Mouse (Mus musculus) kidney, embryonic 16.5 days (tissue): ENCODE measurements at regions not wholly inside any gene's neighbourhood (a gene's known extent, or its start where the extent isn't known, plus 50 kb on each side); places are given as distances from the start of the nearest gene placed in this dataset.

Experiments
- ATAC-seq: fragments of 200-750 bp; cut with Nextera tagmentation; 2 replicates; pipeline ENCODE4 v1.8.0; 2017; ENCODE audit warnings: moderate TSS enrichment; ENCODE audit not compliant: low FRiP score, low TSS enrichment
- H3K27ac ChIP-seq: fragments of 300-500 bp; sonication (generic); 2 replicates; pipeline ENCODE4 v1.5.1; 2014; ENCODE audit warnings: low read length
- H3K27me3 ChIP-seq: fragments of 300-500 bp; sonication (generic); 2 replicates; pipeline ENCODE4 v1.6.1; 2014; ENCODE audit warnings: low read length, control low read depth, mixed read lengths; ENCODE audit not compliant: insufficient read depth
- H3K36me3 ChIP-seq: fragments of 300-500 bp; sonication (generic); 2 replicates; pipeline ENCODE4 v1.6.1; 2014; ENCODE audit warnings: low read length, control low read depth, mixed read lengths; ENCODE audit not compliant: insufficient read depth
- H3K4me1 ChIP-seq: fragments of 300-500 bp; sonication (generic); 2 replicates; pipeline ENCODE4 v1.6.1; 2014; ENCODE audit warnings: low read length, control low read depth, mixed read lengths; ENCODE audit not compliant: insufficient read depth
- H3K4me2 ChIP-seq: fragments of 300-500 bp; sonication (generic); replicated peaks from 2 replicates; pipeline ENCODE4 v1.6.1; 2014; ENCODE audit warnings: low read depth, low read length
- H3K4me3 ChIP-seq: fragments of 300-500 bp; sonication (generic); 2 replicates; pipeline ENCODE4 v1.5.1; 2014; ENCODE audit warnings: mild to moderate bottlenecking, low read length
- H3K9ac ChIP-seq: fragments of 300-500 bp; sonication (generic); replicated peaks from 2 replicates; pipeline ENCODE4 v1.6.1; 2014; ENCODE audit warnings: low read length
- H3K9me3 ChIP-seq: fragments of 300-500 bp; sonication (generic); 2 replicates; pipeline ENCODE4 v1.6.1; 2016; ENCODE audit warnings: low read length, control low read depth
- WGBS: fragments of 180-500 bp; shearing (Covaris S2); extraction: QIAGEN DNeasy Blood & Tissue Kit; methylation state at CpG from one replicate; pipeline ENCODE4 v1.1.7; 2014; 5-methylcytosine and 5-hydroxymethylcytosine counted together

GRCm38 (mm10) chr7:74667106-74667505 is 112.5 kb upstream of the Slco3a1 start:
- H3K4me2 ChIP-seq = no peak overlapping the region
- no peak overlapping the region for H3K27ac ChIP-seq
- H3K27me3 ChIP-seq = no peaks in the 10 kb centered on the region
- ATAC-seq = no peak
- no peaks in the 10 kb centered on the region for H3K36me3 ChIP-seq
- WGBS = 67% methylated on average over 3 of the region's 3 CpGs
- H3K9me3 ChIP-seq = no peaks in the 10 kb centered on the region
- no peaks in the 10 kb centered on the region for H3K4me1 ChIP-seq
- no peak overlapping the region for H3K9ac ChIP-seq
- no peak overlapping the region for H3K4me3 ChIP-seq

DNA sequence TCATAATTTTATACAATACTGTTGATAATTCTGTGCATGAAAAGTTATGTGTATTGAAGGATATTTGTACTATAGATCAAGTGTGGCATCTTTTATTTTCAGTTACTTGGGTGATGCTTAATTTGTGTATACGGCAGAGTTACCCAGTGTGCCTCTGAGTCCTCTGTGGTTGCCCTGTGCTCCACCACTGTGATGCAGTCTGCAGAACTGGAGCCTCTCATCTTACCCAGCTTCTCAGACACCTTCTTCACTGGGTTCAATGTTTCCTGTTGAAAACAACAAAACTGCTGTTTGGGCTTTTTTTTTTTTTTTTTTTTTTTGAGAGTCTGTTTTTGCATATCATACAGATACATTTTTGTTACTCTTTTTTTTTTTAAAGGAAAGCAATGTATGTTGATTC is 109.2 kb upstream of the Slco3a1 start:
- Histone ChIP-seq H3K27ac (no peak overlapping the region), H3K4me3 (no peak overlapping the region), H3K36me3 (no peaks in the 10 kb centered on the region), H3K9me3 (no peaks in the 10 kb centered on the region), H3K9ac (no peak overlapping the region), H3K4me2 (no peak overlapping the region), H3K4me1 (no peaks in the 10 kb centered on the region), H3K27me3 (no peaks in the 10 kb centered on the region)
- no peak for ATAC-seq
- 88% methylated on average over 1 of the region's 1 CpGs for WGBS

DNA sequence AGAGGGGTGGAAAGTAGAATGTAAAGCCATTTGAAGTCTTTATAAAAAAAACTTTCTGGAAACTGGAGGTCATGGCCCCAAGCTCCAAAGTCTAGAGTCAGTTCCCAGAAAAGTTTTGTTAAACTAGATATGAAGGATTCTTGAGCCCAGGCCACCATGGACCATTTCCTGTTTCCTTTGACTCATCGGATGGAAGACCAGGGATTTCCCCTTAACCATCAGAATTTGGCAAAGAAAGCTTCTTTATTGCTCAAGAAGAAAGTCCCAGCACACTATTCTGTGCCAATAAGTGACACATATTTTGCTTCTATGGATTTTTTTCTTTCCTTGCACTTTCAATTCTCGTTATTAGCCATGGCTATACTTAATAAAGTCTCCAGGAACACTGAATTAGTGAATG is 92.7 kb upstream of the Slco3a1 start:
- Histone ChIP-seq H3K4me1 (no peaks in the 10 kb centered on the region), H3K27me3 (no peaks in the 10 kb centered on the region), H3K27ac (no peak overlapping the region), H3K9ac (no peak overlapping the region), H3K36me3 (no peaks in the 10 kb centered on the region), H3K4me3 (no peak overlapping the region), H3K9me3 (no peaks in the 10 kb centered on the region), H3K4me2 (no peak overlapping the region)
- ATAC-seq = no peak
- WGBS = 59% methylated on average over 2 of the region's 2 CpGs

DNA sequence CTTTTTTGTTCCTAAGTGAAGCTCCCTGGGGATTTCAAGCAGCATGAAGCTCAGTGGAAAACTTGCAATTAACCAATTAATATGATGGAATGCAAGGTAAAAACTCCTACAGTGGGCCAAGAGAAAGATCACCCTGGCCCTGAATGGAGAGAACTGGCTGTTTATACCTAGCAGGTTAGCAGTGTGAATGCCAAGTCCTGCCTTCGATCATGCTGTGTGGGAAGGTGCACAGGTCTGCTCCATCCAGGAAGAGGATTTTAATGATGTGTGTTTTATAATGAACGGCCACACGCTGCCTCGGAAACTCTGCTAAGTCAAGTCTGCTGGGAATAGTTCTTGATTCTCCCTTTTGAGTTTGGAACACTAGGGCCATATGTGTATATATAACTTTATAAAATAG is 85.6 kb upstream of the Slco3a1 start:
- H3K4me3 ChIP-seq = no peak overlapping the region
- WGBS = 81% methylated on average over 4 of the region's 4 CpGs
- H3K27ac ChIP-seq = no peak overlapping the region
- H3K9ac ChIP-seq = no peak overlapping the region
- no peak overlapping the region for H3K4me2 ChIP-seq
- no peaks in the 10 kb centered on the region for H3K9me3 ChIP-seq
- H3K4me1 ChIP-seq = no peaks in the 10 kb centered on the region
- ATAC-seq = no peak
- H3K36me3 ChIP-seq = no peaks in the 10 kb centered on the region
- no peaks in the 10 kb centered on the region for H3K27me3 ChIP-seq

- Histone ChIP-seq H3K27me3 (no peaks in the 10 kb centered on the region), H3K4me1 (no peaks in the 10 kb centered on the region), H3K36me3 (no peaks in the 10 kb centered on the region), H3K9me3 (no peaks in the 10 kb centered on the region), H3K9ac (no peak overlapping the region), H3K4me2 (no peak overlapping the region), H3K27ac (no peak overlapping the region), H3K4me3 (no peak overlapping the region)
- WGBS = 89% methylated on average over 8 of the region's 8 CpGs
- ATAC-seq = no peak
Observed at GRCm38 (mm10) chr7:74632217-74632616, 77.6 kb upstream of the Slco3a1 start.

- H3K4me3 ChIP-seq = no peak overlapping the region
- no peak overlapping the region for H3K27ac ChIP-seq
- no peak for ATAC-seq
- H3K27me3 ChIP-seq = no peaks in the 10 kb centered on the region
- H3K9ac ChIP-seq = no peak overlapping the region
- no peaks in the 10 kb centered on the region for H3K36me3 ChIP-seq
- H3K9me3 ChIP-seq = no peaks in the 10 kb centered on the region
- H3K4me2 ChIP-seq = no peak overlapping the region
- H3K4me1 ChIP-seq = no peaks in the 10 kb centered on the region
- WGBS = 71% methylated on average over 6 of the region's 6 CpGs
Observed at GRCm38 (mm10) chr7:74628799-74629468, 74.4 kb upstream of the Slco3a1 start.
